Mouse (Mus musculus): ENCODE measurements around the gene Nup35.
A peak's percentile ranks its signal among the peaks of the same experiment; 100 is the strongest.

Gene Nup35

GRCm38 (mm10) chr2:80616854-80617737, at the start of gene Nup35, which contains the start of gene Dusp19:
Gene Nup35, plus strand, starts transcription at chr2:80617236.
Gene Dusp19, plus strand, starts transcription at chr2:80617045.
- DNase-seq (ENCODE audit: low read depth): peak; percentile 95

GRCm38 (mm10) chr2:80567411-80567810, 49.6 kb upstream of the Nup35 start:
- DNase-seq (ENCODE audit: low read depth): no peak

- DNase-seq (ENCODE audit: low read depth): no peak
Measured at GRCm38 (mm10) chr2:80570656-80571055, 46.4 kb upstream of the Nup35 start.

- DNase-seq (ENCODE audit: low read depth): no peak
Measured at GRCm38 (mm10) chr2:80577286-80577685, 39.8 kb upstream of the Nup35 start.

- no peak for DNase-seq (ENCODE audit: low read depth)
Measured at GRCm38 (mm10) chr2:80579253-80579891, 37.7 kb upstream of the Nup35 start.

- peak; percentile 59 for DNase-seq (ENCODE audit: low read depth)
Measured at GRCm38 (mm10) chr2:80580311-80580961, 36.6 kb upstream of the Nup35 start.

GRCm38 (mm10) chr2:80581043-80581711, 35.9 kb upstream of the Nup35 start, which contains the start of gene Nckap1:
Gene Nckap1, minus strand, starts transcription at chr2:80581380.
- peak; percentile 94 for DNase-seq (ENCODE audit: low read depth)

GRCm38 (mm10) chr2:80582356-80582755, 34.7 kb upstream of the Nup35 start:
- DNase-seq (ENCODE audit: low read depth): no peak

GRCm38 (mm10) chr2:80594215-80594918, 22.7 kb upstream of the Nup35 start:
- no peak for DNase-seq (ENCODE audit: low read depth)

GRCm38 (mm10) chr2:80596960-80597359, 20.1 kb upstream of the Nup35 start:
- DNase-seq (ENCODE audit: low read depth): peak; percentile 36

- no peak for DNase-seq (ENCODE audit: low read depth)
Measured at GRCm38 (mm10) chr2:80599850-80600249, 17.2 kb upstream of the Nup35 start.

GRCm38 (mm10) chr2:80600611-80601010, 16.4 kb upstream of the Nup35 start:
- no peak for DNase-seq (ENCODE audit: low read depth)

- DNase-seq (ENCODE audit: low read depth): no peak
Measured at GRCm38 (mm10) chr2:80602756-80603155, 14.3 kb upstream of the Nup35 start.

GRCm38 (mm10) chr2:80603771-80604426, 13.1 kb upstream of the Nup35 start:
- no peak for DNase-seq (ENCODE audit: low read depth)

- DNase-seq (ENCODE audit: low read depth): no peak
Measured at GRCm38 (mm10) chr2:80612286-80612685, 4.8 kb upstream of the Nup35 start.

GRCm38 (mm10) chr2:80612796-80613195, 4.2 kb upstream of the Nup35 start:
- DNase-seq (ENCODE audit: low read depth): peak; percentile 54

- no peak for DNase-seq (ENCODE audit: low read depth)
Measured at GRCm38 (mm10) chr2:80618991-80619390, 2.0 kb downstream of the Nup35 start.

GRCm38 (mm10) chr2:80621921-80622320, 4.9 kb downstream of the Nup35 start:
- no peak for DNase-seq (ENCODE audit: low read depth)

GRCm38 (mm10) chr2:80624523-80624922, 7.5 kb downstream of the Nup35 start:
- no peak for DNase-seq (ENCODE audit: low read depth)

- no peak for DNase-seq (ENCODE audit: low read depth)
Measured at GRCm38 (mm10) chr2:80632336-80633026, 15.4 kb downstream of the Nup35 start.
